Mouse (Mus musculus): Measurements from ENCODE around the gene Hoxd12. TPM values are rescaled to one million over a fixed set of nuclear protein-coding genes. Genes with fewer than 3 reads are reported as not detected.
A peak's percentile ranks its signal among the peaks of the same experiment; 100 is the strongest.

The Hoxd12 gene
- polyA plus RNA-seq, 1 experiment from 2014 or later, result not detected

- no peaks in the 10 kb centered on the region for H3K9me3 ChIP-seq (replicated peaks)
- H3K9ac ChIP-seq, result no peak overlapping the region
- no peak overlapping the region for H3K4me2 ChIP-seq
- no peak overlapping the region for H3K27ac ChIP-seq
- peaks cover 27% of the 10 kb centered on the region for H3K4me1 ChIP-seq (replicated peaks)
- 5% methylated on average over 4 of the region's 4 CpGs for WGBS
- no peak overlapping the region for H3K4me3 ChIP-seq
- H3K36me3 ChIP-seq, result no peaks in the 10 kb centered on the region
- no peak for ATAC-seq (replicated peaks; ENCODE audit: insufficient number of reproducible peaks, insufficient read depth, low FRiP score, low read depth)
- peaks cover 91% of the 10 kb centered on the region for H3K27me3 ChIP-seq
These were observed 18.2 kb upstream of the Hoxd12 start for GRCm38 (mm10) chr2:74656632-74657021.

GRCm38 (mm10) chr2:74657251-74658023 is 17.4 kb upstream of the Hoxd12 start:
- 4% methylated on average over 62 of the region's 62 CpGs for WGBS
- H3K36me3 ChIP-seq, result no peaks in the 10 kb centered on the region
- peaks cover 91% of the 10 kb centered on the region for H3K27me3 ChIP-seq
- no peak overlapping the region; the same call in 1 of the 2 replicates for H3K4me2 ChIP-seq
- no peaks in the 10 kb centered on the region for H3K9me3 ChIP-seq (replicated peaks)
- peaks cover 28% of the 10 kb centered on the region for H3K4me1 ChIP-seq (replicated peaks)
- H3K4me3 ChIP-seq, result peak overlapping the region; percentile 17
- ATAC-seq (replicated peaks; ENCODE audit: insufficient number of reproducible peaks, insufficient read depth, low FRiP score, low read depth), result no peak
- H3K27ac ChIP-seq, result no peak overlapping the region
- no peak overlapping the region for H3K9ac ChIP-seq

- WGBS, result 2% methylated on average over 15 of the region's 15 CpGs
- Histone ChIP-seq H3K9ac (no peak overlapping the region), H3K4me2 (no peak overlapping the region; the same call in 1 of the 2 replicates), H3K4me1 (replicated peaks) (peaks cover 28% of the 10 kb centered on the region), H3K9me3 (replicated peaks) (no peaks in the 10 kb centered on the region), H3K27me3 (peaks cover 95% of the 10 kb centered on the region), H3K36me3 (no peaks in the 10 kb centered on the region), H3K27ac (no peak overlapping the region), H3K4me3 (peak overlapping the region; percentile 17)
- no peak for ATAC-seq (replicated peaks; ENCODE audit: insufficient number of reproducible peaks, insufficient read depth, low FRiP score, low read depth)
These were observed 16.7 kb upstream of the Hoxd12 start for GRCm38 (mm10) chr2:74658024-74658666.

- Histone ChIP-seq H3K27me3 (peaks cover 99% of the 10 kb centered on the region), H3K4me1 (replicated peaks) (peaks cover 28% of the 10 kb centered on the region), H3K9ac (no peak overlapping the region), H3K4me2 (no peak overlapping the region), H3K4me3 (no peak overlapping the region), H3K36me3 (no peaks in the 10 kb centered on the region), H3K27ac (no peak overlapping the region), H3K9me3 (replicated peaks) (no peaks in the 10 kb centered on the region)
- WGBS, result 2% methylated on average over 47 of the region's 47 CpGs
- ATAC-seq (replicated peaks; ENCODE audit: insufficient number of reproducible peaks, insufficient read depth, low FRiP score, low read depth), result no peak
These were observed 16.0 kb upstream of the Hoxd12 start for GRCm38 (mm10) chr2:74658667-74659371.

- Histone ChIP-seq H3K4me3 (no peak within 1 kb of the TSS), H3K36me3 (no peaks in the 10 kb centered on the region), H3K9ac (no peak within 1 kb of the TSS), H3K27me3 (peaks cover 99% of the 10 kb centered on the region), H3K4me2 (no peak within 1 kb of the TSS), H3K4me1 (replicated peaks) (peaks cover 28% of the 10 kb centered on the region), H3K27ac (no peak within 1 kb of the TSS), H3K9me3 (replicated peaks) (no peaks in the 10 kb centered on the region)
- WGBS, result 3% methylated on average over 28 of the region's 28 CpGs
- no peak for ATAC-seq (replicated peaks; ENCODE audit: insufficient number of reproducible peaks, insufficient read depth, low FRiP score, low read depth)
These were observed 15.3 kb upstream of the Hoxd12 start, which contains the start of gene Evx2 for GRCm38 (mm10) chr2:74659507-74660005. Gene Evx2 (minus strand): TSS chr2:74659557.

- Histone ChIP-seq H3K36me3 (no peaks in the 10 kb centered on the region), H3K4me2 (no peak overlapping the region), H3K9ac (no peak overlapping the region), H3K4me1 (replicated peaks) (peaks cover 24% of the 10 kb centered on the region), H3K27ac (no peak overlapping the region), H3K9me3 (replicated peaks) (no peaks in the 10 kb centered on the region), H3K27me3 (peaks cover 98% of the 10 kb centered on the region), H3K4me3 (0 out of 2 replicates have a peak overlapping the region, but pooled peaks have one; percentile 8)
- ATAC-seq (replicated peaks; ENCODE audit: insufficient number of reproducible peaks, insufficient read depth, low FRiP score, low read depth), result no peak
- 3% methylated on average over 30 of the region's 30 CpGs for WGBS
These were observed 14.1 kb upstream of the Hoxd12 start for GRCm38 (mm10) chr2:74660421-74661375.

GRCm38 (mm10) chr2:74661685-74662084 is 13.1 kb upstream of the Hoxd12 start:
- H3K9me3 ChIP-seq (replicated peaks), result no peaks in the 10 kb centered on the region
- peaks cover 98% of the 10 kb centered on the region for H3K27me3 ChIP-seq
- H3K4me3 ChIP-seq, result 0 out of 2 replicates have a peak overlapping the region, but pooled peaks have one; percentile 19
- no peaks in the 10 kb centered on the region for H3K36me3 ChIP-seq
- H3K9ac ChIP-seq, result no peak overlapping the region
- H3K4me1 ChIP-seq (replicated peaks), result peaks cover 20% of the 10 kb centered on the region
- ATAC-seq (replicated peaks; ENCODE audit: insufficient number of reproducible peaks, insufficient read depth, low FRiP score, low read depth), result no peak
- under 1% methylated on average over 14 of the region's 14 CpGs for WGBS
- peak overlapping the region; percentile 47 for H3K4me2 ChIP-seq
- H3K27ac ChIP-seq, result no peak overlapping the region

GRCm38 (mm10) chr2:74663291-74663925 is 11.4 kb upstream of the Hoxd12 start:
- H3K27me3 ChIP-seq, result peaks cover 97% of the 10 kb centered on the region
- H3K9ac ChIP-seq, result no peak overlapping the region
- 4% methylated on average over 18 of the region's 18 CpGs for WGBS
- peaks cover 24% of the 10 kb centered on the region for H3K4me1 ChIP-seq (replicated peaks)
- no peak for ATAC-seq (replicated peaks; ENCODE audit: insufficient number of reproducible peaks, insufficient read depth, low FRiP score, low read depth)
- no peak overlapping the region for H3K4me2 ChIP-seq
- H3K36me3 ChIP-seq, result no peaks in the 10 kb centered on the region
- H3K9me3 ChIP-seq (replicated peaks), result no peaks in the 10 kb centered on the region
- H3K4me3 ChIP-seq, result no peak overlapping the region
- no peak overlapping the region for H3K27ac ChIP-seq

- Histone ChIP-seq H3K9ac (no peak overlapping the region), H3K4me2 (no peak overlapping the region), H3K27me3 (peaks cover 95% of the 10 kb centered on the region), H3K36me3 (no peaks in the 10 kb centered on the region), H3K4me3 (no peak overlapping the region), H3K9me3 (replicated peaks) (no peaks in the 10 kb centered on the region), H3K4me1 (replicated peaks) (peaks cover 16% of the 10 kb centered on the region), H3K27ac (no peak overlapping the region)
- 4% methylated on average over 7 of the region's 7 CpGs for WGBS
- ATAC-seq (replicated peaks; ENCODE audit: insufficient number of reproducible peaks, insufficient read depth, low FRiP score, low read depth), result no peak
These were observed 8.4 kb upstream of the Hoxd12 start for GRCm38 (mm10) chr2:74666411-74666810.

GRCm38 (mm10) chr2:74667191-74667841 is 7.5 kb upstream of the Hoxd12 start:
- Histone ChIP-seq H3K4me3 (peak overlapping the region; percentile 45), H3K4me2 (peak overlapping the region; percentile 73), H3K27me3 (peaks cover 95% of the 10 kb centered on the region), H3K27ac (no peak overlapping the region), H3K9ac (no peak overlapping the region), H3K9me3 (replicated peaks) (no peaks in the 10 kb centered on the region), H3K36me3 (no peaks in the 10 kb centered on the region), H3K4me1 (replicated peaks) (peaks cover 13% of the 10 kb centered on the region)
- no peak for ATAC-seq (replicated peaks; ENCODE audit: insufficient number of reproducible peaks, insufficient read depth, low FRiP score, low read depth)
- WGBS, result 3% methylated on average over 36 of the region's 36 CpGs

Measured in heart, embryonic 15.5 days (tissue).